Mouse (Mus musculus) neural tube, embryonic 15.5 days (tissue): ENCODE data around the gene Olfr1346. TPM values are rescaled to one million over a fixed set of nuclear protein-coding genes. Genes with fewer than 3 reads are reported as not detected.
"Not testable (repeated sequence)": the region's sequence is repeated elsewhere in the genome, so short reads cannot be mapped to it uniquely, and the experiment has no call there.

Experiments used
- ATAC-seq: fragments of 200-750 bp; cut with Nextera tagmentation; 2 replicates; pipeline ENCODE4 v1.8.0; 2017; ENCODE audit warnings: mild to moderate bottlenecking, moderate TSS enrichment, moderate library complexity; ENCODE audit not compliant: low FRiP score
- H3K27ac ChIP-seq: fragments of 300-500 bp; sonication (generic); replicated peaks from 2 replicates; pipeline ENCODE4 v1.5.1; 2015; ENCODE audit warnings: mild to moderate bottlenecking, inconsistent platforms
- H3K27me3 ChIP-seq: fragments of 300-500 bp; sonication (generic); replicated peaks from 2 replicates; pipeline ENCODE4 v1.6.1; 2015; ENCODE audit warnings: inconsistent platforms
- H3K36me3 ChIP-seq: fragments of 300-500 bp; sonication (generic); 2 replicates; pipeline ENCODE4 v1.6.1; 2015; ENCODE audit warnings: inconsistent platforms
- H3K4me1 ChIP-seq: fragments of 300-500 bp; sonication (generic); 2 replicates; pipeline ENCODE4 v1.6.1; 2015; ENCODE audit warnings: inconsistent platforms
- H3K4me2 ChIP-seq: fragments of 300-500 bp; sonication (generic); 2 replicates; pipeline ENCODE4 v1.6.1; 2015; ENCODE audit warnings: inconsistent platforms, mild to moderate bottlenecking, moderate library complexity
- H3K4me3 ChIP-seq: fragments of 300-500 bp; sonication (generic); replicated peaks from 2 replicates; pipeline ENCODE4 v1.5.1; 2015; ENCODE audit warnings: mild to moderate bottlenecking, inconsistent platforms
- H3K9ac ChIP-seq: fragments of 300-500 bp; sonication (generic); replicated peaks from 2 replicates; pipeline ENCODE4 v1.6.1; 2015; ENCODE audit warnings: mild to moderate bottlenecking, inconsistent platforms
- H3K9me3 ChIP-seq: fragments of 300-500 bp; sonication (generic); replicated peaks from 2 replicates; pipeline ENCODE4 v1.6.1; 2016; ENCODE audit warnings: inconsistent platforms
- whole genome bisulfite sequencing: fragments of 180-500 bp; shearing (Covaris S2); methylation state at CpG from one replicate; pipeline ENCODE4 v1.1.7; 2015; ENCODE audit warnings: mixed read lengths; 5-methylcytosine and 5-hydroxymethylcytosine counted together
- polyA plus RNA-seq: library from polyadenylated mRNA; unstranded; fragments of >200 nt; fragmentation: Nextera tagmentation; extraction: Ambion mirVana; gene quantifications from 2 replicates; pipeline ENCODE4 v1.2.1, GENCODE M21; 2015

The Olfr1346 gene
- polyA plus RNA-seq: not detected in 2 replicates

GRCm38 (mm10) chr7:6466951-6467350, at the start of gene Olfr1346:
Gene Olfr1346 (plus strand): TSS chr7:6467101.
- H3K36me3 ChIP-seq: no peaks in the 10 kb centered on the region
- H3K9me3 ChIP-seq: no peaks in the 10 kb centered on the region
- H3K4me2 ChIP-seq: no peak within 1 kb of the TSS
- no peak within 1 kb of the TSS for H3K9ac ChIP-seq
- no peak within 1 kb of the TSS for H3K4me3 ChIP-seq
- H3K4me1 ChIP-seq: no peaks in the 10 kb centered on the region
- no peak within 1 kb of the TSS for H3K27ac ChIP-seq
- ATAC-seq: no peak
- no peaks in the 10 kb centered on the region for H3K27me3 ChIP-seq

- Histone ChIP-seq H3K9ac (no peak overlapping the region), H3K36me3 (no peaks in the 10 kb centered on the region), H3K4me2 (no peak overlapping the region), H3K4me3 (no peak overlapping the region), H3K27ac (no peak overlapping the region), H3K9me3 (no peaks in the 10 kb centered on the region), H3K27me3 (no peaks in the 10 kb centered on the region), H3K4me1 (no peaks in the 10 kb centered on the region)
- 76% methylated on average over 6 of the region's 6 CpGs for WGBS
- ATAC-seq: no peak
Measured at GRCm38 (mm10) chr7:6419894-6420293, 47.0 kb upstream of the Olfr1346 start.

GRCm38 (mm10) chr7:6429381-6429780, 37.5 kb upstream of the Olfr1346 start:
- no peak overlapping the region for H3K4me3 ChIP-seq
- no peaks in the 10 kb centered on the region for H3K27me3 ChIP-seq
- H3K4me1 ChIP-seq: peaks cover 6% of the 10 kb centered on the region; the same call in 1 of the 2 replicates
- 85% methylated on average over 3 of the region's 3 CpGs for WGBS
- peaks cover 15% of the 10 kb centered on the region; the same call in 1 of the 2 replicates for H3K36me3 ChIP-seq
- 0 out of 2 replicates have a peak, but pooled peaks cover 3% of the 10 kb centered on the region for H3K9me3 ChIP-seq
- H3K27ac ChIP-seq: no peak overlapping the region
- no peak overlapping the region for H3K9ac ChIP-seq
- H3K4me2 ChIP-seq: no peak overlapping the region
- no peak for ATAC-seq

- Histone ChIP-seq H3K9ac (no peak overlapping the region), H3K36me3 (peaks cover 15% of the 10 kb centered on the region; the same call in 1 of the 2 replicates), H3K9me3 (0 out of 2 replicates have a peak, but pooled peaks cover 3% of the 10 kb centered on the region), H3K4me3 (no peak overlapping the region), H3K4me2 (no peak overlapping the region), H3K4me1 (peaks cover 13% of the 10 kb centered on the region), H3K27me3 (no peaks in the 10 kb centered on the region), H3K27ac (no peak overlapping the region)
- 29% methylated on average over 2 of the region's 2 CpGs for WGBS
- ATAC-seq: no peak
Measured at GRCm38 (mm10) chr7:6430342-6430741, 36.6 kb upstream of the Olfr1346 start.

GRCm38 (mm10) chr7:6438388-6438787, 28.5 kb upstream of the Olfr1346 start, which contains the start of gene Olfr1344:
Gene Olfr1344 (plus strand): TSS chr7:6438688.
- Histone ChIP-seq H3K27me3 (no peaks in the 10 kb centered on the region), H3K27ac (no peak within 1 kb of the TSS), H3K36me3 (no peaks in the 10 kb centered on the region), H3K4me1 (peaks cover 19% of the 10 kb centered on the region), H3K4me2 (no peak within 1 kb of the TSS), H3K4me3 (no peak within 1 kb of the TSS), H3K9ac (no peak within 1 kb of the TSS), H3K9me3 (no peaks in the 10 kb centered on the region)
- 76% methylated on average over 3 of the region's 3 CpGs for WGBS
- ATAC-seq: no peak

GRCm38 (mm10) chr7:6441173-6441572, 25.7 kb upstream of the Olfr1346 start:
- H3K27ac ChIP-seq: no peak overlapping the region
- H3K36me3 ChIP-seq: no peaks in the 10 kb centered on the region
- ATAC-seq: no peak
- H3K4me3 ChIP-seq: no peak overlapping the region
- no peaks in the 10 kb centered on the region for H3K9me3 ChIP-seq
- no peak overlapping the region for H3K4me2 ChIP-seq
- H3K4me1 ChIP-seq: no peaks in the 10 kb centered on the region
- no peaks in the 10 kb centered on the region for H3K27me3 ChIP-seq
- WGBS: 77% methylated on average over 2 of the region's 2 CpGs
- no peak overlapping the region for H3K9ac ChIP-seq

- WGBS: 89% methylated on average over 5 of the region's 5 CpGs
- no peak overlapping the region for H3K27ac ChIP-seq
- H3K36me3 ChIP-seq: no peaks in the 10 kb centered on the region
- H3K4me1 ChIP-seq: no peaks in the 10 kb centered on the region
- ATAC-seq: no peak
- H3K27me3 ChIP-seq: no peaks in the 10 kb centered on the region
- no peak overlapping the region for H3K4me3 ChIP-seq
- no peaks in the 10 kb centered on the region for H3K9me3 ChIP-seq
- H3K9ac ChIP-seq: no peak overlapping the region
- no peak overlapping the region for H3K4me2 ChIP-seq
Measured at GRCm38 (mm10) chr7:6447771-6448170, 19.1 kb upstream of the Olfr1346 start.

- H3K4me1 ChIP-seq: no peaks in the 10 kb centered on the region
- H3K4me2 ChIP-seq: no peak within 1 kb of the TSS
- H3K27me3 ChIP-seq: no peaks in the 10 kb centered on the region
- H3K27ac ChIP-seq: no peak within 1 kb of the TSS
- no peaks in the 10 kb centered on the region for H3K9me3 ChIP-seq
- H3K4me3 ChIP-seq: no peak within 1 kb of the TSS
- ATAC-seq: no peak
- no peak within 1 kb of the TSS for H3K9ac ChIP-seq
- H3K36me3 ChIP-seq: no peaks in the 10 kb centered on the region
Measured at GRCm38 (mm10) chr7:6455868-6456267, 11.0 kb upstream of the Olfr1346 start, which contains the start of gene Olfr1336. Gene Olfr1336 (plus strand): TSS chr7:6456168.

GRCm38 (mm10) chr7:6456399-6456798, 10.5 kb upstream of the Olfr1346 start:
- Histone ChIP-seq H3K4me3 (no peak overlapping the region), H3K4me2 (no peak overlapping the region), H3K27me3 (no peaks in the 10 kb centered on the region), H3K4me1 (no peaks in the 10 kb centered on the region), H3K27ac (no peak overlapping the region), H3K36me3 (no peaks in the 10 kb centered on the region), H3K9ac (no peak overlapping the region), H3K9me3 (no peaks in the 10 kb centered on the region)
- whole genome bisulfite sequencing: 44% methylated on average over 3 of the region's 3 CpGs
- no peak for ATAC-seq

- H3K4me3 ChIP-seq, H3K4me2 ChIP-seq, H3K27ac ChIP-seq, H3K36me3 ChIP-seq, H3K27me3 ChIP-seq, H3K9ac ChIP-seq, ATAC-seq, H3K9me3 ChIP-seq, H3K4me1 ChIP-seq: not testable (repeated sequence)
- WGBS: 74% methylated on average over 2 of the region's 2 CpGs
Measured at GRCm38 (mm10) chr7:6477633-6478032, 10.7 kb downstream of the Olfr1346 start.

GRCm38 (mm10) chr7:6486841-6487240, 19.9 kb downstream of the Olfr1346 start, which contains the start of gene Olfr5:
Gene Olfr5 (minus strand): TSS chr7:6486941.
- Histone ChIP-seq H3K4me3 (no peak within 1 kb of the TSS), H3K4me2 (no peak within 1 kb of the TSS), H3K27ac (no peak within 1 kb of the TSS), H3K9ac (no peak within 1 kb of the TSS), H3K9me3 (no peaks in the 10 kb centered on the region), H3K4me1 (no peaks in the 10 kb centered on the region), H3K27me3 (no peaks in the 10 kb centered on the region), H3K36me3 (no peaks in the 10 kb centered on the region)
- no peak for ATAC-seq
- 39% methylated on average over 2 of the region's 2 CpGs for WGBS

- Histone ChIP-seq H3K4me2 (no peak within 1 kb of the TSS), H3K4me1 (no peaks in the 10 kb centered on the region), H3K4me3 (no peak within 1 kb of the TSS), H3K9ac (no peak within 1 kb of the TSS), H3K27ac (no peak within 1 kb of the TSS), H3K36me3 (no peaks in the 10 kb centered on the region), H3K9me3 (no peaks in the 10 kb centered on the region), H3K27me3 (no peaks in the 10 kb centered on the region)
- no peak for ATAC-seq
- WGBS: 75% methylated on average over 1 of the region's 1 CpGs
Measured at GRCm38 (mm10) chr7:6499655-6500054, 32.8 kb downstream of the Olfr1346 start, which contains the start of gene Olfr1347. Gene Olfr1347 (minus strand): TSS chr7:6499755.
